Mouse (Mus musculus) granulocyte monocyte progenitor cell, adult 5-6 weeks (primary cell): ENCODE results near the gene Arid4a. TPM values are rescaled to one million over a fixed set of nuclear protein-coding genes. Genes with fewer than 3 reads are reported as not detected.
A peak's percentile ranks its signal among the peaks of the same experiment; 100 is the strongest.
"Not testable (repeated sequence)": the region's sequence is repeated elsewhere in the genome, so short reads cannot be mapped to it uniquely, and the experiment has no call there.

ENCODE experiments used
- ATAC-seq: replicated peaks from 2 replicates; pipeline ENCODE4 v1.8.0; 2016; ENCODE audit warnings: mild to moderate bottlenecking, moderate TSS enrichment, inconsistent platforms; ENCODE audit not compliant: poor library complexity, severe bottlenecking
- total RNA-seq, 2 experiments: library from RNA; stranded (forward) in 1 of 2; stranded (reverse) in 1 of 2; fragments of 200-712, 200-1000 nt in 1 of 2; fragments of >200 nt in 1 of 2; fragmentation: Nextera tagmentation in 1 of 2; gene quantifications; 2 replicates each; pipeline ENCODE4 v1.2.3; 2014 to 2017

Gene Arid4a
- total RNA-seq, 2 experiments from 2014 or later = 26.9 to 46.0 TPM

DNA sequence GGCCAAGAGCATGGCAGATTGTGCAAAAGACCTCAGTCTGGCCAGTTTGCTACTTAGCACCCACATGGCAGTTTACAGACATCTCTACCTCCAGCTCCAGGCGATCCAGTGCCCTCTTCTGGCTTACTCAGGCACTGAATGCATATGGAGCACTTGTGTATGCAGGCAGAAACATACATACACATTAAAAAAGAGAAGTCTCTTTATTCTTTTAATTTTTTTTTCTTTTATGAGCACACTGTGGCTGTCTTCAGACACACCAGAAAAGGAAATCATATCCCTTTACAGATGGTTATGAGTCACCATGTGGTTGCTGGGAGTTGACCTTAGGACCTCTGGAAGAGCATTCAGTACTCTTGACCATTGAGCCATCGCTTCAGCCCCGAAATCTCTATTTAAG is 35.3 kb downstream of the Arid4a start:
- peak; percentile 65 for ATAC-seq

DNA sequence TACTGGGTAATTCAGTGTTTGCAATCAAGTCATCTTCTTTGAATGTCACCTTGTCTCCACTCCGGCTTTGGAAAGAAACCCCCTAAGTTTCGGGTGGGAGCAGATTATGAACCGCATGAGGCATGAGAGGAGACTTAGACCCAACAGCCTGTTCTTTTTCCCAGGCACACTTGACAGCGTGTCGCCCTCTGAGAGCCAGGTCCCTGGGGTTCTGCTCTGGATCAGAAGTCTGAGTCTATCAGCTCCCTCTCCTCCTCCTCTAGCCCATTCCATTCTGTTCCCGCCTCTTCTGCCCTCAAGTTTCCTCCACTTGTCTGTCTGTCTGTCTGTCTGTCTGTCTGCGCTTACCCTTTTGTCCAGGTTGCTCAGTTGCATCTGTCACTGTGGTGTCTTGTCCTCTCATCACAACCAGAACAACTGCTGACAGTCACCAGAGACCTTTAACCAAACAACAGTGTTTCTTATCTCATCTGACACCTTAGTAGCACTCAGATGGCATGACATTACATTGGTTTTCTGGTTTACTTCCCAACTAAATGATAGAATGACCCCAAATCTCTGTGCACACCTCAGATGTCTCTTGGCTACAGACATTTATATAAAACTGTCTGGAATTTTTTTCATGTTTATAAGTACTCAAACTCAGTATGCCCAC is 36.7 kb downstream of the Arid4a start:
- ATAC-seq = no peak

DNA sequence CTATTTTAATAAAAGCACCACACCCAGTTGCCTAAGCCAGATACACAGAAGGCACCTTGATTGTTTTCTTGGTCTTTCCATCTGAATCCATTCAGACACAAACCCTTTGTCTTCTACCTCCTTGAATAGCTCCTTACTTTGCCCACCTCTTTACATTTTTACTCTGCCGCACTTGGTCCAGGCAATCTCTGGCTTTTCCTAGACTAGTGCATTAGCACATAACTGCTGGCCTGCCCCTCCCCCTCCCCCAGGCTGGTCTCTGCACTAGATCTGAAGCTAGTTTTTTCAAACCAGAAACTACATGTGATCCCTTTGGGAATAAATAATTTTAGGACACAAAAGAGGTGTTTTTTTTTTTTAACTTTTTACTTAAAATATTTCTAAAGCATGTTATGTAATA is 37.2 kb downstream of the Arid4a start:
- no peak for ATAC-seq

DNA sequence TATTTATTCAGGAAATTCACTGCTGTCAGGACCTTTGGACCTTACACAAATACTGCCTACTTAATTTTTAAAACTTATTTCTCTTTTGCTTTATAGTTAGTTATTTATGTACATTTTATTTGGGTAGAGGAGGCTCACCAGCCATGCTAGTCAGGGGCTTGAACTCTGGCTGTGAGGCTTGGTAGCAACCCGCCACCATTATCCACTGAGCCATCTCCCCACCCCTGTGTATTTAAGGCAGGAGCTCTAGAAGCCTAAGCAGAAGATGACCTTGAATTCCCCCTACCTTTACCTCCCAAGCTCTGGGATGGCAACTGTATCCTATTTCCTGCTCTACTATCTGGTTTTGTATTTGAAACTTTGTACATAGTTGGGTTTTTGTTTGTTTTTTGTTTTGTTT is 37.7 kb downstream of the Arid4a start:
- ATAC-seq = no peak

DNA sequence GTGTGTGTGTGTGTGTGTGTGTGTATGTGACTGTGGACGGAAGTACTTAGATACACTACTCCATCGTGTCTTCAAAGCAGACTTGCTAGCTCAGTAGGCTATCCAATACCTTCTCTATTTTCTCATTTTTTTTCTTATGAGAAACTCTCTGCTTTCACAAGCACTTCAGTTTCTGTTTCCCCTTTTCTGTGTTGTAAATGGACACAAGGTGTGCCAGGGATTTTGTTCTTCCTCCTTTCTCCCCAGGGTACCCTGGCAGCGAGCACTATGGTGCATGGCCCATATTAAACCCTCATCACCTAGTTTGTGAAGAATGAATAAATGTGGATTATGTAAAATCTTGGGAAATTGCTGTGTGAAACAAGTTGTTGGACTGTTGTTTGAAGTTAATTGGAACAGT is 39.7 kb downstream of the Arid4a start:
- ATAC-seq = peak; percentile 82

DNA sequence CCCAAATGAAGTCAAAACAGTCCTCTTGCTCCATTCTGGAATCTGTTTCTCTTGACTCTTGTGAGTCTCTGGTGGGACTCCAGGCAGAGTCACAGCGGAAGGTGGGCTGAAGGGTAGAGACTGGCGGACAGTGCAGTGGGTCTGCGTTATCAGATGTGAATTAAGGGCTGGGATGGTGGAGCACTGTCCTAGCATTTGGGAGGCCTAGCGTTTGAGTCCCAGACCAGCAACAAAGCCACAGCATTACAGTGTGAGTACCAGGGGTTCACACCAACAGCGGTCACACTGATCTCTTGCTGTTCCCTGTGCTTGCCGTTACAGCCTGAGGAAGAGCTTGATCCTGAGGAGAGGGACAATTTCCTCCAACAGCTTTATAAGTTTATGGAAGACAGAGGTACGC is 44.0 kb downstream of the Arid4a start:
- no peak for ATAC-seq

DNA sequence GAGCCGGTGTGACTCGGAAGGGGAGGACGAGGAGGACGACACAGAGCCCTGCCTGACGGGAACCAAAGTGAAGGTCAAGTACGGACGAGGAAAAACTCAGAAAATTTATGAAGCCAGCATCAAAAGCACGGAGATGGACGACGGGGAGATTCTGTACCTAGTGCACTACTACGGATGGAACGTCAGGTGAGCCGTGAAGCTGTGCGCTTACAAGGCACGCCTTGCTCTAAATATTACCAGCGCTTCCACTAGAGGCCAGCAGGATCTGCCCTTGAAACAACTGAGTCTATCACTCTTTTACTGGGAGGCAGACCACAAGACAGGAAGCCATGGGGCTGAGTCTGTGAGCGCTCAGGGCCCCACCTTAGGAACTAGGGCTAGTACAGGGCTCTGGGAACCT is 54.1 kb downstream of the Arid4a start:
- ATAC-seq = no peak

DNA sequence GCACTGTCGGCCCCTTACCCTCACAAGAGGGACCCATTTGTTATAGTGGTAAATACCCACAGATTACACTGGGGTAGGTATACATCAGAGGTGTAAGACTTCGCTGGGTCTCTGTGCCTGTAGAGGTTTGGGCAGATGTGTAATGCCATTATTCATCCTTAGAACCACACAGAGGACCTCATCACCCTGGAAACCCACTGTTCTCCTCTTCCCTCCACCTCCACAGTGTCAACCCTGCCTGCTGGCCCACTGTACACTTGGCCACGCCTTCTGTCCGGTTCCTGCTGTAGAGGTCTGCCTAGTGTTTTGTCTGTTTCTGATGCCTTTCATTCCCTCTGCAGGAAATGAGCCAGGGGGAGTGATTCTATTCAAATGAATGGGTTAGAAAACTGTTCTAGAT is 56.3 kb downstream of the Arid4a start:
- no peak for ATAC-seq

DNA sequence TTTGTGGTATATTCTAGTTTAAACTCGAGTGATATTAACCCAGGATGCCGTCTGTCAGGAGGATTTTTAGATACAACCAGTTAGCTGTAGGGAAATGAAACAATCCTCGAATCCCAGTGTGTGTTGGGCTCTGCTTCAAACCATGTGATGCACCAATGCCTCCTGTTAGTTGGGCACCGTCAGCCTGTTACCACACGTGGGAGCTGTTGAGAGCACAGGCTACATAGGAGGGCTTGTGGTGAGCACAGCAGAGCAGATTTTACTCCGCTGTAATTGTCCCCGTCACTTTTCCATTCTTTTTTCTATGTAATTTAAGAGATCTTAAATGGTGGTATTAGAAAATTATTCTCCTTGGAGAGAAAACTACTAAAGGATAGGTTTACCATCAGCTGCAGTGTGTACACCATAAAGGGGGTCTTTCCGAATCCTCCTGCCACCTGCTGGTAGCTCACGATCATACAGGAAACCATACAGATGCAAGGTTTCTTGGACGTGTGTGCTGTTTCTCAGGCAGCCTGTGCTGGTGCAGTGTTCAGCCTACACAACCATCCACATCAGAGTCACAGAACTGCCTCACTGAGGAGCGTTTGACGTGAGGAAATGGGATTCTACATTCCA is 57.4 kb downstream of the Arid4a start:
- peak; percentile 92 for ATAC-seq

DNA sequence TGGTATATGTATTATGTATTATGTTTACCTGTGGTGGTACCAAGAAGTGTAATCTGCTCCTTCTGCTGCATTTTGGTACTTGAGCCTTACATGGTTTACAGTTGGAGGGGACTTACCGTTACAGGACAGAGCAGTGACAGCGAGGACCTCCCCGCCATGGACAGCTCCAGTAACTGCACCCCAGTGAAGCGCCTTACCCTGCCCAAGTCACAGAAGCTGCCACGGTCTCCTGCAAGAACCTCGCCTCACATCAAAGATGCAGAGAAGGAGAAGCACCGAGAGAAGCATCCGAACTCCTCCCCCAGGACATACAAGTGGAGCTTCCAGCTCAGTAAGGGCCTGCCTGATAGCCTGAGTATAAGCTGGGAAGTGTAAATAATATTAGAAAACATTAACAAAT is 70.5 kb downstream of the Arid4a start:
- no peak for ATAC-seq

DNA sequence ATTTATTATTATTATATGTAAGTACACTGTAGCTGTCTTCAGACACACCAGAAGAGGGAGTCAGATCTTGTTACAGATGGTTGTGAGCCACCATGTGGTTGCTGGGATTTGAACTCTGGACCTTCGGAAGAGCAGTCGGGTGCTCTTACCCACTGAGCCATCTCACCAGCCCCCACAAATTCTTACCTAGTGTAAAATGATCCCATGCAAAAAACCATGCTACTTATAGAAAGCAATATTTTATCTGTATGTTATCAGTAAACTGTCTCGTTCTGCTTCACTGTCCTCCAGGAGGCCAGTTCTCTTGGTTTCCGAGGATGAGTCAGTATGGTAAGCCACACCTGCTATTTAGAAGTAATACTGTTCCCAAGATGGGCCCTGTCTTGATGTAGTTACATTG is 88.5 kb downstream of the Arid4a start:
- ATAC-seq = not testable (repeated sequence)

DNA sequence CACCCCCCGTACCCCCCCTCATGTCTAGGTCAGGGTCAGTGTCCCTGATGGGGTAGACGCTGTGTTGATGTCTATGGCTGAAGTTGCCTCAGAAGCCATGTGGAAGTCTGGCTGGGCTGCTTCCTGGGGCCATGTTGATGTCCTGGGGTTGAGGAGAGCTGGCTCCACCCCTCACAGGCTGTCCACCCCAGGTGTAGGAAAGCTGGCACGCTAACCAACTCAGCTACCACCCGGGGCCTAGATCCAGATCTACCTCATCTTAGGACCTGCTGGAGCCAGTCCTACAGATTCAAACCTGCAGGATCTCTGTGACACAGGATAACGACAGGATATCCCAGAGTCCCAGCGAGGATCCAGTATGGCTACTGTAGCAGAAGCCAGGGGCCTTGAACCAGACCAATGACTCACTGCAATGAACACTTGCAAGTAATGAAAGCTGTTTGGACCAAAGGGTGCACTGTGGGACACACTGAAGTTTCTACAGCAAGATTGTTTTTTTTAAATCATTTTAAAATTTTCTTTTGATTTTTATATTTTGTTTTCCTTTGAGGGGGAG is 91.5 kb downstream of the Arid4a start:
- no peak for ATAC-seq

DNA sequence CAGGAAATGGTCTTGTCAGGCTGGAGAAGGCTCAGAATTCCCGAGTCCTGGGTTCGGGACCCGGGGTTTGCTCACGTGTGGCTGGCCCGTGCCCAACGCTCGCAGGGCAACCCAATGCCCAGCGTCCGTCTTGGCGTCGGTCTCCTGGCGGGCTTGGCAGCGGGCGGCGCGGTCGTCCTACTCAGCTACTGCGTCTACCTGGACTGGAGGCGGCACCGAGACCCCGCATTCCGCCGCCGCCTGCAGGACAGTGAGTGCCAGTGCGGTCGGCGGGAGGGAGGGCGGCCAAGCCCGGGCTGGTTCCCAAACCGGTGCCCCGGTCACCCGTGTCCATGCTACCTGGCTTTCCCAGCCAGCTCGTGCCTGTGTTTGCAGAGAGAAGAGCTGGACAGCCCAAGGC is 95.5 kb downstream of the Arid4a start, which contains the start of gene Tomm20l:
Gene Tomm20l, plus strand, starts transcription at position 98 of the 400 bp plus-strand sequence.
- ATAC-seq = peak; percentile 60

DNA sequence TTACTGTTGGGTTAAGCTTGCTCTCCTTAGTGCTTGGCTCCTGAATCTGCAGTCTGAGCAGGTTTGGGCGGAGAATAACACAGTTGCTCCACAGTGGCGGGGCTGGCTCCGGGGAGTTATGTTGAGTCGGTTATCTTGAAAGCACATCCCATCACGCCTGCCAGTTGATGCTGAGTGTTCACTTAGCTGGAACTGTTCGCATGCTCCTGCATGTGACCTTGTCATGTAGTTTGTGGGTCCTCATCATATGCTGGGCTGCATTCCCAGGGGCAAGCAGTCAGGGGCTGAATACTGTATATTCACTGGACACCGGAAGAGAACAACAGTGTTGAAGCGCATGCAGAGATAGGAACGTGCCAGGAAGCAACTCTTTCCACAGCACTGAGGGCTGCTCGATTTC is 97.3 kb downstream of the Arid4a start:
- ATAC-seq = no peak

DNA sequence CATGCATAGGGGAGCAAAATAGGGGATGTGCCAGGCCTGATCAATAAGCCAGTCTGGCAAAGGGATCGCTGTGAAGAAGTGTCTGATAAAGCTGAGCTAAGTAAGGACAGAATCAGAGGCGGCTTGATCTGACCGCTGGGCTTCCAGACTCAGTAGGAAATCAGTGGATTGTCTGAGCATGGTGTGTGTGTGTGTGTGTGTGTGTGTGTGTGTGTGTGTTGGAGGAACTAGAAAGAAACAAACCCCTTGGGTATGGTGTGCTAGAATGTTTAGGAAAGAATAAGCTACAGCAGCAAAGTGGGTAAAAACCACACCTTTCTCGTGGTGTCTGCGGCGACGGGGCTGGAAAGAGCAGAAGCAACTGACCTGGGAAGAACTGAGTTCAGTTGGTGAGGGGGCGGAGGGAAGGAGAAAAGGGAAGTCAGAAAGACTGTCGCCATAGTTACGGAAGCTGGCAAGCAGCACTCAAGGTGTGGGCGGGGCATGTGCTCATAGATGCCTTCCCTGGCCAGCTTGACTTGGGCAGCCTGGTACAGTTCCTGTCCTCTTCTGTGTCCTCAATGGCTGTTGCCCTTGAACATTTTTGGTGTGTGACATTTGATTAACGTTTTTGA is 98.0 kb downstream of the Arid4a start:
- ATAC-seq = peak; percentile 98

DNA sequence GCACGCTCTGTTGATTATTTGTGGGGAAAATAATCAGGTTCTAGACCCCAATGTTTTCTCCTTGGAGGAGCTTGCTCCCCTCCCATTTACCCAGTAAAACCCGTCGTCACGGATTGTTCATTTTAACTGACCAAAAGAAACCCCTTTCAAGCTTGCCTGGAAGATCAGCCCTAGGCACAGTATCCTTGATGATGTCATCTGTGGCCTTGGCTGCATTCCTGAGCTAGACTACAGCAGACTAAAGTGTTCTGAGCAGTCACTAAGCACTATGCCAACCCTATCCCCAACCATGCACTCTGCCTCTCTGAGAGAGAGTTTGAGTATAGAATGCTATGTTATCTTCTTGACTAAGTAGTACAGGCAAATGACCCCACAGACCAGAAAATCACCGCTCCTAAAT is 100.6 kb downstream of the Arid4a start:
- no peak for ATAC-seq

DNA sequence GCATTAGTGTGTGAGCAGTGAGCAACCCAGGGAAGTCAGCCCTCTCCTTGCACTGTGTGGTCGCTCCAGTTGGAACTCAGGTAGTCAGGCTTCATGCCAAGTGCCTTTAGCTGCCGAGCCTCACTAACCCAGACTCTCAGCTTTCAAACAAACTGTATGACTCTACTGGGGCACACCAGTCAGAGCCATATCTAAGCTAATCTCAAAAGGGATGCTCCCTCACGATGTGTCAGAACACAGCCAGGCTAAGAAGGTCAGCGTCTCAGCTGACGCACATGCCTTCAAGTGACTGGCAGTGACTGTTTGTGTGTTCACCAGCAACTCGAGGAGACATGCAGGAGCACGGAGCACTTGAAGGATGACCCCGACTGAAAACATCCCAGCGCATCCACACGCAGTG is 106.9 kb downstream of the Arid4a start:
- ATAC-seq = no peak

DNA sequence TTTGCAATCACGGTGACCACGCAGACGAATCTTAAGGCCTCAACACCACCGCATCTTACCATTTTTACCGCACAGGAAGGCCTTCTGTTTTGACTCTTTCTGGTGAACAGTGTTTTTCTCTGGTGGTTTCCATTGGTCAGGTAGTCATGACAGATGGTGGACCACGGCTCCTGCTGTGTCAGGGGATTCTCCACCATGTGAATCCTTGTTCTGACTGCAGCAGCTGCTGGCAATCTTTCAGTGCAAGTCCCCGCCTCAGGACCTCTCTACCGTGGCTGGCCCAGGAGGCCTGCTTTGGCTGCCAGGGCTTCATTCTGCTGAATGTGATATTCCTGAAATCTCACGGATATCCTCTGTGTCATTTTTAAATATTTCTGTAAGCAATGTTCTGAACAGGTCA is 107.5 kb downstream of the Arid4a start:
- no peak for ATAC-seq

DNA sequence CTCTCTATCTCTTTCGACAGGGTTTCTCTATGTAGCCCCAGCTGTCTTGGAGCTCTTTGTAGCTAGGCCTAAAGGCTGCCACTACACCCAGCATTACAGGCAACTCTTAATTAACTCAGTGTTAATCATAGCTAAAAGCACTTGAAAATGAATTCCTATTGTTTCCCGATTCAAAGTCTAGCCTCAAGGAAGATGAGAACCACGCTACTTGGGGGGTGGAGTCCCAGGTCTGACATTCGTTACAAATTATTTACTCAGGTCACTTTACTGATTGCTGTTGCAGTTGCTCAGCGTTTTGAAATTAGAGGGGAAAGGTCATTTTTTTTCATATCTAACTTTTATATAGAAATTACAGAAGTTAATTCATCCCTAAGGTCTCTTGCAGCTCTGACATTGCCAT is 119.8 kb downstream of the Arid4a start:
- no peak for ATAC-seq

DNA sequence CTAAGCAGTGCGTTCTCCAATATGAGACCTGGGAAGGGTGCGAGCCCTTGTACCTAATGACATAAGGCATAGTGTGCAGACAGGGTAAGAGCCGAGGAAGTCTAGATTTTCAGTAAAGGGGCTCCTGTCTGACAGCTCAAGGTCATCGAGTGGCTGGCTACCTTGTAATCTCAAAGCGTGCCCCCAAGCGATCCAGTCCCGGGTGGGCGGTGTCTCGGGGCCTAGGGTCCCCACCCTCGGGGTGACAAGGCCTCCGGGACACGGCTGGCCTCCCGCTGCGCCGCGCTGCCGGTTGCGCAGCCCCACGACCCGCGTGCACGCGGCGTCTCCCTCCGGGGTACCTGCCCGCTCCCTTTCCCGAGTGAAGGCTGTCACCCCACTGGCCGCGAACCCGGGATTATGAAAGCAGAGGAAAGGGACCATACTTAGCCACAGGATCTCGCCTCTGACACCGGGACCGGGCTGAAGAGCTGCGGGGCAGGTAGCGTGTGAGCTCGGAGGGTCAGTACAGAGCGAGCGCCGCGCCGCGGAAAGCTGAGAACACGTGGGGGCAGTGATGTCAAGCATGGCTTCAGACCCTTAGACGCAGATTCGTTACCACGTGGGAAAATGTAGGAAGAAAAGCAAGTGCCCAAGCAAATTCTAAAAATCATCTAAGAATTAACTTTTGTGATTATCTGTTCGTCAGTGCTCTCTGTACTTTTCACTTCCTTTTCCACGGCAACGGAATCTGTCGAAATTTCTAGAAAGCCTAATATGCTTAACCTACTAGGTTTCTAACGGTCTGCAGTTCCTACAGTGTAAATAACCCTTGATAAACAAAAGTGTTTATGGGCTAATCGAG is 120.6 kb downstream of the Arid4a start, which contains the start of the genes Timm9 and 2700049A03Rik:
Gene Timm9, minus strand, starts transcription at position 555 of the 844 bp plus-strand sequence.
Gene 2700049A03Rik, plus strand, starts transcription at position 719 of the 844 bp plus-strand sequence.
- ATAC-seq = peak; percentile 83
